Mouse (Mus musculus): Measurements from ENCODE around the gene D930007J09Rik.

GRCm38 (mm10) chr13:32827951-32828350 is 25.3 kb upstream of the D930007J09Rik start:
- no peak for TF ChIP-seq GATA1 (IDR thresholded peaks at IDR 0.05; ENCODE audit: borderline replicate concordance, low read length)
- TF ChIP-seq TAL1 (conservative IDR thresholded peaks at IDR 0.05; ENCODE audit: low read depth, low read length): no peak

All from G1E (cell line).